Mouse (Mus musculus): ENCODE data around the gene Ccdc155. TPM values are rescaled to one million over a fixed set of nuclear protein-coding genes. Genes with fewer than 3 reads are reported as not detected.

Ccdc155 gene
- polyA plus RNA-seq (2015; fragmentation: Nextera tagmentation; extraction: Ambion mirVana): 0.36 and 0.60 TPM in 2 replicates

GRCm38 (mm10) chr7:45204380-45205143 is at the start of gene Ccdc155:
Ccdc155 (minus strand) TSS chr7:45204892.
- Histone ChIP-seq H3K9ac (replicated peaks) (peak within 1 kb of the TSS; percentile 53), H3K36me3 (no peaks in the 10 kb centered on the region), H3K27me3 (replicated peaks) (peaks cover 5% of the 10 kb centered on the region; the same call in 1 of the 2 replicates), H3K27ac (replicated peaks) (peak within 1 kb of the TSS; percentile 86), H3K4me3 (replicated peaks) (peak within 1 kb of the TSS; percentile 51), H3K9me3 (replicated peaks) (0 out of 2 replicates have a peak, but pooled peaks cover 2% of the 10 kb centered on the region), H3K4me2 (peak within 1 kb of the TSS; percentile 77), H3K4me1 (peaks cover 5% of the 10 kb centered on the region)
- WGBS: 9% methylated on average over 43 of the region's 44 CpGs
- peak; percentile 99 for ATAC-seq (ENCODE audit: low FRiP score)

DNA sequence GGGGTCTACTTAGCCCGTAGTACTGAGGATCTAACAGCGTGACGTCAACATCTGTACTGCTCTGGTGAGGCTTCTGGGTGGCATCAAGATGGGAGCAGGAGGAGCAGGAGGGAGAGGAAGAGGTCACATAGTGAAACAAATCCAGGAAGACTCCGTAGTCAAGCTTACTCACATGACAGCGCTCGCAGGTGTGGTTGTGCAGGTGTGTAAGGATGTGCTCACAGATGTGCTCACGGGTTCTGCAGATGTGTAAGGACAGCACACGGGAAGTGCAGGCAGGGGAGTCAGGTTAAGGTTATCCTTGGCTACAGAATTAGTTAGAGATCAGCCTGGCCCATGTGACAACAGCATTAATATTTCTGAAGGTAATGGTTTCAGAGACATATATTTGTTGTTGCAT is 49.1 kb upstream of the Ccdc155 start:
- H3K27me3 ChIP-seq (replicated peaks): no peaks in the 10 kb centered on the region
- 91% methylated on average over 8 of the region's 8 CpGs for WGBS
- no peaks in the 10 kb centered on the region for H3K36me3 ChIP-seq
- H3K4me1 ChIP-seq: no peaks in the 10 kb centered on the region
- H3K4me2 ChIP-seq: no peak overlapping the region
- H3K4me3 ChIP-seq (replicated peaks): no peak overlapping the region
- ATAC-seq (ENCODE audit: low FRiP score): no peak
- H3K27ac ChIP-seq (replicated peaks): no peak overlapping the region
- no peak overlapping the region for H3K9ac ChIP-seq (replicated peaks)
- H3K9me3 ChIP-seq (replicated peaks): no peaks in the 10 kb centered on the region

GRCm38 (mm10) chr7:45247666-45248065 is 43.0 kb upstream of the Ccdc155 start:
- Histone ChIP-seq H3K36me3 (no peaks in the 10 kb centered on the region), H3K9ac (replicated peaks) (no peak overlapping the region), H3K27me3 (replicated peaks) (0 out of 2 replicates have a peak, but pooled peaks cover 3% of the 10 kb centered on the region), H3K27ac (replicated peaks) (no peak overlapping the region), H3K4me1 (no peaks in the 10 kb centered on the region), H3K4me2 (no peak overlapping the region), H3K4me3 (replicated peaks) (no peak overlapping the region), H3K9me3 (replicated peaks) (no peaks in the 10 kb centered on the region)
- ATAC-seq (ENCODE audit: low FRiP score): no peak
- WGBS: 39% methylated on average over 3 of the region's 3 CpGs

DNA sequence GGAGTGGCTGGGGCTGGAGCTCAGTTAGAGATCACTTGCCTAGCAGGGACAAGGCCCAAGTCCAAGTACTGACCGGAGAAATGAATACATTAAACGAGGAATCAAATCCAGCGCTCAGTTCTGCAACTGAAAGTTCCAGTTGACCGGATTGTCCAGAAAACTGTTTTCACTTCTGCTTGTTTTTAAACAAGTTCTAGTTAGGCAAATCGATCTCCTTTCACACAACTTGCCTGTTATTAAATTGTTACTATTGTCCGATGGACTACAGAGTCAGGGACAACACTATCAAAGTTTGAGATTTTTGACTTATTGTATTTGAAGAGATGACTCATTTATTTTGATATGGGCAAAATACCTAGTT is 36.7 kb upstream of the Ccdc155 start:
- Histone ChIP-seq H3K9me3 (replicated peaks) (no peaks in the 10 kb centered on the region), H3K36me3 (no peaks in the 10 kb centered on the region), H3K4me1 (peaks cover 9% of the 10 kb centered on the region), H3K27me3 (replicated peaks) (peaks cover 25% of the 10 kb centered on the region), H3K4me2 (peak overlapping the region; percentile 74), H3K9ac (replicated peaks) (peak overlapping the region; percentile 27; the same call in 1 of the 2 replicates), H3K27ac (replicated peaks) (no peak overlapping the region), H3K4me3 (replicated peaks) (peak overlapping the region; percentile 40)
- 78% methylated on average over 6 of the region's 6 CpGs for WGBS
- ATAC-seq (ENCODE audit: low FRiP score): no peak

GRCm38 (mm10) chr7:45240633-45241388 is 36.1 kb upstream of the Ccdc155 start, which contains the start of gene Slc6a16:
Slc6a16 (plus strand) TSS chr7:45241085.
- H3K9ac ChIP-seq (replicated peaks): peak within 1 kb of the TSS; percentile 27; the same call in 1 of the 2 replicates
- WGBS: 14% methylated on average over 52 of the region's 53 CpGs
- H3K36me3 ChIP-seq: no peaks in the 10 kb centered on the region
- no peak within 1 kb of the TSS for H3K27ac ChIP-seq (replicated peaks)
- peaks cover 9% of the 10 kb centered on the region for H3K4me1 ChIP-seq
- H3K9me3 ChIP-seq (replicated peaks): no peaks in the 10 kb centered on the region
- H3K4me3 ChIP-seq (replicated peaks): peak within 1 kb of the TSS; percentile 40
- peaks cover 28% of the 10 kb centered on the region for H3K27me3 ChIP-seq (replicated peaks)
- ATAC-seq (ENCODE audit: low FRiP score): peak; percentile 77
- peak within 1 kb of the TSS; percentile 74 for H3K4me2 ChIP-seq

- H3K4me3 ChIP-seq (replicated peaks): no peak overlapping the region
- H3K36me3 ChIP-seq: no peaks in the 10 kb centered on the region
- peaks cover 13% of the 10 kb centered on the region for H3K4me1 ChIP-seq
- H3K9ac ChIP-seq (replicated peaks): no peak overlapping the region
- H3K27ac ChIP-seq (replicated peaks): no peak overlapping the region
- peak overlapping the region; percentile 74; the same call in 1 of the 2 replicates for H3K4me2 ChIP-seq
- no peak for ATAC-seq (ENCODE audit: low FRiP score)
- H3K27me3 ChIP-seq (replicated peaks): peaks cover 34% of the 10 kb centered on the region
- WGBS: 75% methylated on average over 7 of the region's 7 CpGs
- no peaks in the 10 kb centered on the region for H3K9me3 ChIP-seq (replicated peaks)
These were observed 35.4 kb upstream of the Ccdc155 start for GRCm38 (mm10) chr7:45240109-45240508.

- H3K4me1 ChIP-seq: peaks cover 25% of the 10 kb centered on the region
- H3K9me3 ChIP-seq (replicated peaks): no peaks in the 10 kb centered on the region
- 37% methylated on average over 20 of the region's 20 CpGs for WGBS
- H3K27me3 ChIP-seq (replicated peaks): peaks cover 42% of the 10 kb centered on the region
- H3K4me2 ChIP-seq: no peak within 1 kb of the TSS
- H3K4me3 ChIP-seq (replicated peaks): no peak within 1 kb of the TSS
- H3K9ac ChIP-seq (replicated peaks): no peak within 1 kb of the TSS
- H3K27ac ChIP-seq (replicated peaks): no peak within 1 kb of the TSS
- no peak for ATAC-seq (ENCODE audit: low FRiP score)
- H3K36me3 ChIP-seq: no peaks in the 10 kb centered on the region
These were observed 34.2 kb upstream of the Ccdc155 start, which contains the start of gene Cd37 for GRCm38 (mm10) chr7:45238723-45239496. Cd37 (minus strand) TSS chr7:45239115.

- no peak overlapping the region for H3K4me2 ChIP-seq
- no peak overlapping the region for H3K9ac ChIP-seq (replicated peaks)
- H3K4me1 ChIP-seq: peaks cover 29% of the 10 kb centered on the region
- peaks cover 42% of the 10 kb centered on the region for H3K27me3 ChIP-seq (replicated peaks)
- H3K4me3 ChIP-seq (replicated peaks): no peak overlapping the region
- no peaks in the 10 kb centered on the region for H3K9me3 ChIP-seq (replicated peaks)
- H3K27ac ChIP-seq (replicated peaks): no peak overlapping the region
- 77% methylated on average over 17 of the region's 17 CpGs for WGBS
- no peak for ATAC-seq (ENCODE audit: low FRiP score)
- H3K36me3 ChIP-seq: no peaks in the 10 kb centered on the region
These were observed 33.3 kb upstream of the Ccdc155 start for GRCm38 (mm10) chr7:45237747-45238699.

- H3K36me3 ChIP-seq: no peaks in the 10 kb centered on the region
- peaks cover 42% of the 10 kb centered on the region for H3K27me3 ChIP-seq (replicated peaks)
- ATAC-seq (ENCODE audit: low FRiP score): 0 out of 2 replicates have a peak, but pooled peaks have one; percentile 6
- no peak overlapping the region for H3K27ac ChIP-seq (replicated peaks)
- no peaks in the 10 kb centered on the region for H3K9me3 ChIP-seq (replicated peaks)
- H3K4me3 ChIP-seq (replicated peaks): peak overlapping the region; percentile 5; the same call in 1 of the 2 replicates
- WGBS: 38% methylated on average over 17 of the region's 17 CpGs
- peak overlapping the region; percentile 42 for H3K4me2 ChIP-seq
- peaks cover 24% of the 10 kb centered on the region for H3K4me1 ChIP-seq
- H3K9ac ChIP-seq (replicated peaks): no peak overlapping the region
These were observed 31.0 kb upstream of the Ccdc155 start for GRCm38 (mm10) chr7:45235656-45236180.

DNA sequence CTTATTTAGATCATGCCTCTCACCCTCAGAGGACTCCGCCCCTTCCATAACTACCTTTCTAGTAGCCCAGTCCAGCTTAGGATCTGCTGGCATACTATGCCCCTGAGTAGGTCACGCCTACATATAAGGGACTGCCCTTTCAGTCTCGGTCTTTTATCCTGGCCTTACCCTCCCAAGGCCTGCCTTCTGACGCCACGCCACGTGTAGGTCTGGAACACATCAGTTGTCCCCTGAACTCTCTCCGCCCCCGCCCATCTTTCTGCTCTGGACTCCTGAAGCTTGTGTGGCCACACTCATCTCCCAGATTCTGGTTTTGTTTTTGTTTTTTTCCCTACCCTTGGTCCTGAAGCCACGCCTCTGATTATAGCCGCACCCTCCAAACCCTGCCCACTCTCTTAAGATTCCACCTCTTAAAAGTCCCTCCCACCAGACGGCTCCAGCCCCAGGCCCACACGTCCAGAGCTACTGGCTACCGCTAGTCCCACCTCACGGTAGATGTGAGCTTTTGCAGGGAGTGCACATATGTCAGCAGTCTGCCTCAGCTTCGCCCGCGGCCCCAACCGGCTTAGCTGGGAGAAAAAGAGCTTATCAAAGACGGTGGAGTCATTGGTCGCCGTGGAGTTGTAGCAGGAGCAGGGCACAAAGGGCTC is 30.4 kb upstream of the Ccdc155 start:
- Histone ChIP-seq H3K9ac (replicated peaks) (no peak overlapping the region), H3K4me3 (replicated peaks) (peak overlapping the region; percentile 5; the same call in 1 of the 2 replicates)
- WGBS: 12% methylated on average over 21 of the region's 21 CpGs

More for the DNA sequence above, 30.4 kb upstream of the Ccdc155 start:
- Histone ChIP-seq H3K27ac (replicated peaks) (no peak overlapping the region), H3K27me3 (replicated peaks) (peaks cover 41% of the 10 kb centered on the region), H3K9me3 (replicated peaks) (no peaks in the 10 kb centered on the region), H3K36me3 (no peaks in the 10 kb centered on the region), H3K4me1 (peaks cover 21% of the 10 kb centered on the region), H3K4me2 (peak overlapping the region; percentile 42)
- ATAC-seq (ENCODE audit: low FRiP score): peak; percentile 43; the same call in 1 of the 2 replicates
